Mouse (Mus musculus) cerebellum, adult 11 months (tissue): ENCODE measurements at regions not wholly inside any gene's neighbourhood (a gene's known extent, or its start where the extent isn't known, plus 50 kb on each side); places are given as distances from the start of the nearest gene placed in this dataset.
A peak's percentile ranks its signal among the peaks of the same experiment; 100 is the strongest.

Experiments used
- DNase-seq: peaks from one replicate; pipeline ENCODE4 v3.0.0; 2022

- no peak for DNase-seq
Measured at GRCm38 (mm10) chr2:144123395-144124034, 90.7 kb downstream of the Banf2 start.

GRCm38 (mm10) chr2:144127082-144128037, 94.5 kb downstream of the Banf2 start:
- DNase-seq = no peak

GRCm38 (mm10) chr2:144128038-144128402, 95.2 kb downstream of the Banf2 start:
- DNase-seq = no peak

- DNase-seq = no peak
Measured at GRCm38 (mm10) chr2:144128527-144128926, 95.7 kb downstream of the Banf2 start.

GRCm38 (mm10) chr2:144133806-144134574, 101.1 kb downstream of the Banf2 start:
- DNase-seq = no peak

GRCm38 (mm10) chr2:144134575-144134958, 101.7 kb downstream of the Banf2 start:
- no peak for DNase-seq

GRCm38 (mm10) chr2:144135586-144135985, 102.7 kb downstream of the Banf2 start:
- no peak for DNase-seq

GRCm38 (mm10) chr2:144143620-144144384, 110.9 kb downstream of the Banf2 start:
- DNase-seq = no peak

- DNase-seq = peak; percentile 29
Measured at GRCm38 (mm10) chr2:144144486-144145136, 111.8 kb downstream of the Banf2 start.

- DNase-seq = no peak
Measured at GRCm38 (mm10) chr2:144156456-144157211, 113.8 kb upstream of the Mgme1 start.

GRCm38 (mm10) chr2:144157343-144157742, 113.1 kb upstream of the Mgme1 start:
- DNase-seq = no peak

GRCm38 (mm10) chr2:144158256-144158655, 112.2 kb upstream of the Mgme1 start:
- no peak for DNase-seq

- no peak for DNase-seq
Measured at GRCm38 (mm10) chr2:144159854-144160331, 110.6 kb upstream of the Mgme1 start.

GRCm38 (mm10) chr2:144160434-144160833, 110.0 kb upstream of the Mgme1 start:
- DNase-seq = no peak

GRCm38 (mm10) chr2:144161852-144162251, 108.6 kb upstream of the Mgme1 start:
- no peak for DNase-seq

- DNase-seq = no peak
Measured at GRCm38 (mm10) chr2:144164102-144164501, 106.4 kb upstream of the Mgme1 start.

- peak; percentile 77 for DNase-seq
Measured at GRCm38 (mm10) chr2:144164986-144165821, 105.3 kb upstream of the Mgme1 start.

GRCm38 (mm10) chr2:144166102-144166750, 104.2 kb upstream of the Mgme1 start:
- no peak for DNase-seq

- no peak for DNase-seq
Measured at GRCm38 (mm10) chr2:144169576-144170178, 100.8 kb upstream of the Mgme1 start.
